Mouse (Mus musculus) embryonic facial prominence, embryonic 13.5 days (tissue): ENCODE measurements around the gene Gm21541. TPM values are rescaled to one million over a fixed set of nuclear protein-coding genes. Genes with fewer than 3 reads are reported as not detected.
"Not testable (repeated sequence)": the region's sequence is repeated elsewhere in the genome, so short reads cannot be mapped to it uniquely, and the experiment has no call there.

Experiments used
- ATAC-seq: fragments of 200-750 bp; cut with Nextera tagmentation; 2 replicates; pipeline ENCODE4 v1.8.0; 2017; ENCODE audit warnings: low read depth; ENCODE audit not compliant: insufficient number of reproducible peaks, insufficient read depth, low FRiP score, low TSS enrichment
- H3K27ac ChIP-seq: fragments of 300-500 bp; sonication (generic); 2 replicates; pipeline ENCODE4 v1.5.1; 2015; ENCODE audit warnings: moderate library complexity, mild to moderate bottlenecking, inconsistent platforms
- H3K27me3 ChIP-seq: fragments of 300-500 bp; sonication (generic); 2 replicates; pipeline ENCODE4 v1.6.1; 2015; ENCODE audit warnings: mild to moderate bottlenecking, inconsistent platforms
- H3K36me3 ChIP-seq: fragments of 300-500 bp; sonication (generic); 2 replicates; pipeline ENCODE4 v1.6.1; 2015; ENCODE audit warnings: mild to moderate bottlenecking, inconsistent platforms
- H3K4me1 ChIP-seq: fragments of 300-500 bp; sonication (generic); 2 replicates; pipeline ENCODE4 v1.6.1; 2015; ENCODE audit warnings: inconsistent platforms
- H3K4me2 ChIP-seq: fragments of 300-500 bp; sonication (generic); 2 replicates; pipeline ENCODE4 v1.6.1; 2015; ENCODE audit warnings: moderate library complexity, mild to moderate bottlenecking, inconsistent platforms
- H3K4me3 ChIP-seq: fragments of 300-500 bp; sonication (generic); 2 replicates; pipeline ENCODE4 v1.5.1; 2015; ENCODE audit warnings: mild to moderate bottlenecking, inconsistent platforms
- H3K9ac ChIP-seq: fragments of 300-500 bp; sonication (generic); 2 replicates; pipeline ENCODE4 v1.6.1; 2015; ENCODE audit warnings: mild to moderate bottlenecking, inconsistent platforms
- H3K9me3 ChIP-seq: fragments of 300-500 bp; sonication (generic); 2 replicates; pipeline ENCODE4 v1.6.1; 2016; ENCODE audit warnings: inconsistent platforms
- WGBS: fragments of 180-500 bp; shearing (Covaris S2); methylation state at CpG from one replicate; pipeline ENCODE4 v1.1.7; 2015; ENCODE audit warnings: mixed read lengths; 5-methylcytosine and 5-hydroxymethylcytosine counted together
- polyA plus RNA-seq: library from polyadenylated mRNA; unstranded; fragments of >200 nt; fragmentation: Nextera tagmentation; extraction: Ambion mirVana; gene quantifications from 2 replicates; pipeline ENCODE4 v1.2.1, GENCODE M21; 2015

Gene Gm21541
- polyA plus RNA-seq, result 8.7 and 16.9 TPM in 2 replicates

GRCm38 (mm10) chr4:41903310-41903709 lies at the start of gene Gm21541:
Gm21541 (plus strand) TSS chr4:41903610.
- no CpG with 5 or more reads among the region's 5 CpGs for WGBS
- not testable (repeated sequence) for H3K27me3 ChIP-seq, H3K9me3 ChIP-seq, ATAC-seq, H3K4me1 ChIP-seq, H3K9ac ChIP-seq, H3K36me3 ChIP-seq, H3K4me3 ChIP-seq, H3K4me2 ChIP-seq, H3K27ac ChIP-seq

GRCm38 (mm10) chr4:41941272-41941671 lies 37.9 kb downstream of the Gm21541 start, which contains the start of gene Gm20878:
Gm20878 (plus strand) TSS chr4:41941572.
- H3K36me3 ChIP-seq, H3K4me2 ChIP-seq, H3K27ac ChIP-seq, H3K27me3 ChIP-seq, H3K4me3 ChIP-seq, H3K9me3 ChIP-seq, H3K9ac ChIP-seq, H3K4me1 ChIP-seq, ATAC-seq: not testable (repeated sequence)
- WGBS, result no CpG with 5 or more reads among the region's 8 CpGs

Other genes starting within 250 kb of the Gm21541 start
- 11.2 and 16.3 TPM in 2 replicates for gene Cntfr, start 206.5 kb upstream of the Gm21541 start, polyA plus RNA-seq
- gene Il11ra1, start 203.6 kb upstream of the Gm21541 start, polyA plus RNA-seq, result 427 and 512 TPM in 2 replicates
- 84.5 and 93.3 TPM in 2 replicates for gene Rpp25l, start 190.1 kb upstream of the Gm21541 start, polyA plus RNA-seq
- 123 and 128 TPM in 2 replicates for gene Dctn3, start 180.4 kb upstream of the Gm21541 start, polyA plus RNA-seq
- gene Arid3c, start 172.5 kb upstream of the Gm21541 start, polyA plus RNA-seq, result 0.15 and 0.20 TPM in 2 replicates
- gene Galt, start 148.4 kb upstream of the Gm21541 start, polyA plus RNA-seq, result 43.4 and 47.9 TPM in 2 replicates
- 83.8 and 87.7 TPM in 2 replicates for gene Sigmar1, start 147.5 kb upstream of the Gm21541 start, polyA plus RNA-seq
- gene Ccl27a, start 129.4 kb upstream of the Gm21541 start, polyA plus RNA-seq, result 63.5 and 65.5 TPM in 2 replicates
- gene Gm20878, start 38.0 kb downstream of the Gm21541 start, polyA plus RNA-seq, result 3.5 and 3.8 TPM in 2 replicates
- gene Fam205a4, start 62.4 kb downstream of the Gm21541 start, polyA plus RNA-seq, result 0.37 TPM in 1 of 2 replicates, not detected in the other
- 0.44 TPM in 1 of 2 replicates, not detected in the other for gene Gm21093, start 131.1 kb downstream of the Gm21541 start, polyA plus RNA-seq
- not detected in 2 replicates for gene Gm3893, start 187.6 kb downstream of the Gm21541 start, polyA plus RNA-seq
- gene Gm13304, start 211.2 kb downstream of the Gm21541 start, polyA plus RNA-seq, result not detected in 2 replicates
- not detected in 2 replicates for gene Gm13306, start 249.8 kb downstream of the Gm21541 start, polyA plus RNA-seq